Mouse (Mus musculus): ENCODE measurements around the gene Coq5. TPM values are rescaled to one million over a fixed set of nuclear protein-coding genes. Genes with fewer than 3 reads are reported as not detected.

Gene Coq5
- total and polyA plus RNA-seq, 3 experiments = 40.5 to 43.3 TPM; not detected in 1

- no peak overlapping the region for H3K4me3 ChIP-seq (ENCODE audit: control insufficient read depth in 1 of 2, insufficient read depth in 1 of 2, low read depth in 2 of 2, low read length in 2 of 2)
- no peaks in the 10 kb centered on the region for H3K27me3 ChIP-seq (ENCODE audit: control insufficient read depth in 1 of 2, insufficient read depth in 2 of 2, low read length in 2 of 2)
- H3K9ac ChIP-seq (ENCODE audit: control insufficient read depth, low read depth, low read length, poor library complexity, severe bottlenecking) = no peak overlapping the region
- H3K79me2 ChIP-seq (ENCODE audit: control insufficient read depth, insufficient read depth, low read length, poor library complexity) = peaks cover 37% of the 10 kb centered on the region
- peaks cover 11 to 27% of the 10 kb centered on the region in 2 experiments for H3K4me1 ChIP-seq (ENCODE audit: control insufficient read depth in 1 of 2, insufficient read depth in 2 of 2, low read length in 2 of 2)
- peak overlapping the region; percentile 76 for H3K27ac ChIP-seq (ENCODE audit: control insufficient read depth, low read depth, low read length)
- DNase-seq (ENCODE audit: low read depth, low spot score) = peak; percentile 92
- H3K9me3 ChIP-seq (replicated peaks; ENCODE audit: insufficient read depth, low read length) = no peaks in the 10 kb centered on the region
- H3K36me3 ChIP-seq (ENCODE audit: control insufficient read depth in 1 of 2, insufficient read depth in 2 of 2, low read length in 2 of 2) = peaks cover 16 to 45% of the 10 kb centered on the region in 2 experiments
- TF ChIP-seq TCF12 (IDR thresholded peaks at IDR 0.05; ENCODE audit: low read depth, low read length) (peak; percentile 89), ZNF384 (IDR thresholded peaks at IDR 0.05; ENCODE audit: low read depth, low read length) (no peak), POLR2A (IDR thresholded peaks at IDR 0.05; ENCODE audit: control insufficient read depth in 1 of 2, insufficient read depth in 1 of 2, low read depth in 1 of 2, low read length in 2 of 2, poor library complexity in 1 of 2) (no peak), ETS1 (IDR thresholded peaks at IDR 0.05; ENCODE audit: low read depth, low read length) (peak; percentile 95), ELF1 (IDR thresholded peaks at IDR 0.05; ENCODE audit: low read depth, low read length) (0 out of 2 replicates have a peak, but pooled peaks have one; percentile 36), GATA1 (IDR thresholded peaks at IDR 0.05; ENCODE audit: low read depth, low read length) (peak; percentile 93), MYB (IDR thresholded peaks at IDR 0.05; ENCODE audit: low read depth, low read length) (no peak), MAZ (IDR thresholded peaks at IDR 0.05; ENCODE audit: low read depth, low read length) (peak; percentile 68; the same call in 1 of the 2 replicates), BHLHE40 (IDR thresholded peaks at IDR 0.05; ENCODE audit: borderline replicate concordance, low read depth, low read length) (peak; percentile 69; the same call in 1 of the 2 replicates), POLR2AphosphoS2 (IDR thresholded peaks at IDR 0.05; ENCODE audit: low read length) (peak; percentile 67; the same call in 1 of the 2 replicates), CHD2 (IDR thresholded peaks at IDR 0.05; ENCODE audit: low read length) (peak; percentile 47; the same call in 1 of the 2 replicates), KAT2A (conservative IDR thresholded peaks at IDR 0.05; ENCODE audit: low read depth, low read length) (no peak; the same call in 1 of the 2 replicates), MYC (IDR thresholded peaks at IDR 0.05; ENCODE audit: low read depth, low read length) (peak; percentile 74), POLR2AphosphoS5 (IDR thresholded peaks at IDR 0.05; ENCODE audit: borderline replicate concordance, low read depth, low read length) (no peak), ZC3H11A (IDR thresholded peaks at IDR 0.05; ENCODE audit: low read depth, low read length) (no peak), USF1 (IDR thresholded peaks at IDR 0.05; ENCODE audit: low read depth, low read length) (no peak), GABPA (IDR thresholded peaks at IDR 0.05; ENCODE audit: low read depth, low read length) (no peak), HCFC1 (IDR thresholded peaks at IDR 0.05; ENCODE audit: low read depth, low read length) (no peak), TAL1 (IDR thresholded peaks at IDR 0.05; ENCODE audit: low read length) (peak; percentile 90), E2F4 (IDR thresholded peaks at IDR 0.05; ENCODE audit: borderline replicate concordance, low read depth, low read length) (no peak), SMC3 (IDR thresholded peaks at IDR 0.05; ENCODE audit: low read depth, low read length) (peak; percentile 24), CTCF (IDR thresholded peaks at IDR 0.05 in 2 of 3, conservative IDR thresholded peaks at IDR 0.05 in 1 of 3; ENCODE audit: control insufficient read depth in 1 of 3, insufficient read depth in 1 of 3, low read depth in 2 of 3, low read length in 3 of 3, poor library complexity in 1 of 3, severe bottlenecking in 1 of 3) (no peak), SIN3A (IDR thresholded peaks at IDR 0.05; ENCODE audit: low read length) (peak; percentile 85), MXI1 (IDR thresholded peaks at IDR 0.05; ENCODE audit: low read depth, low read length) (peak; percentile 70), CHD1 (IDR thresholded peaks at IDR 0.05; ENCODE audit: low read depth, low read length) (no peak), UBTF (IDR thresholded peaks at IDR 0.05; ENCODE audit: borderline replicate concordance, insufficient read depth, low read depth, low read length) (no peak), USF2 (IDR thresholded peaks at IDR 0.05; ENCODE audit: borderline replicate concordance in 1 of 2, insufficient read depth in 1 of 2, low read depth in 1 of 2, low read length in 2 of 2) (no peak), NRF1 (IDR thresholded peaks at IDR 0.05; ENCODE audit: insufficient read depth, low read depth, low read length, poor library complexity, severe bottlenecking) (no peak), MEF2A (IDR thresholded peaks at IDR 0.05; ENCODE audit: extremely low read depth, insufficient replicate concordance, low read depth, low read length, poor library complexity, severe bottlenecking) (peak; percentile 96), NELFE (IDR thresholded peaks at IDR 0.05; ENCODE audit: low read depth, low read length) (no peak), ZMIZ1 (IDR thresholded peaks at IDR 0.05; ENCODE audit: low read depth, low read length) (peak; percentile 61; the same call in 1 of the 2 replicates), MAFK (IDR thresholded peaks at IDR 0.05; ENCODE audit: borderline replicate concordance, low read depth, low read length) (no peak), MAX (IDR thresholded peaks at IDR 0.05; ENCODE audit: low read length) (no peak), TBP (IDR thresholded peaks at IDR 0.05; ENCODE audit: low read depth, low read length) (peak; percentile 71; the same call in 1 of the 2 replicates), EP300 (IDR thresholded peaks at IDR 0.05; ENCODE audit: low read depth in 1 of 2, low read length in 2 of 2) (peak; percentile 81 to 88), RAD21 (IDR thresholded peaks at IDR 0.05; ENCODE audit: low read depth, low read length) (no peak), RCOR1 (IDR thresholded peaks at IDR 0.05; ENCODE audit: low read depth, low read length) (peak; percentile 54; the same call in 1 of the 2 replicates)
These were observed 54.2 kb downstream of the Coq5 start for GRCm38 (mm10) chr5:115333626-115334025.

Measured in MEL (cell line).